Mouse (Mus musculus) hindbrain, postnatal 0 days (tissue): Measurements from ENCODE around the gene Cog6. TPM values are rescaled to one million over a fixed set of nuclear protein-coding genes. Genes with fewer than 3 reads are reported as not detected.
"Not testable (repeated sequence)": the region's sequence is repeated elsewhere in the genome, so short reads cannot be mapped to it uniquely, and the experiment has no call there.

ENCODE experiments used
- ATAC-seq: fragments of 200-750 bp; cut with Nextera tagmentation; 2 replicates; pipeline ENCODE4 v1.8.0; 2017; ENCODE audit warnings: mild to moderate bottlenecking, moderate TSS enrichment, moderate library complexity
- DNase-seq: peaks from one replicate; pipeline ENCODE4 v3.0.0-alpha.2; 2015; ENCODE audit warnings: low spot score
- H3K27ac ChIP-seq: fragments of 300-500 bp; sonication (generic); 2 replicates; pipeline ENCODE4 v1.5.1; 2014; ENCODE audit warnings: mild to moderate bottlenecking
- H3K27me3 ChIP-seq: fragments of 300-500 bp; sonication (generic); 2 replicates; pipeline ENCODE4 v1.6.1; 2014; ENCODE audit warnings: low read length, mixed read lengths; ENCODE audit not compliant: insufficient read depth
- H3K36me3 ChIP-seq: fragments of 300-500 bp; sonication (generic); 2 replicates; pipeline ENCODE4 v1.6.1; 2014; ENCODE audit warnings: low read length, mixed read lengths; ENCODE audit not compliant: insufficient read depth
- H3K4me1 ChIP-seq: fragments of 300-500 bp; sonication (generic); 2 replicates; pipeline ENCODE4 v1.6.1; 2014; ENCODE audit warnings: antibody characterized with exemption, low read length, mixed read lengths; ENCODE audit not compliant: insufficient read depth
- H3K4me2 ChIP-seq: fragments of 300-500 bp; sonication (generic); 2 replicates; pipeline ENCODE4 v1.6.1; 2014; ENCODE audit warnings: low read depth, mild to moderate bottlenecking, low read length, moderate library complexity, mixed read lengths
- H3K4me3 ChIP-seq: fragments of 300-500 bp; sonication (generic); 2 replicates; pipeline ENCODE4 v1.5.1; 2014; ENCODE audit warnings: low read length
- H3K9ac ChIP-seq: fragments of 300-500 bp; sonication (generic); replicated peaks from 2 replicates; pipeline ENCODE4 v1.6.1; 2014; ENCODE audit warnings: mild to moderate bottlenecking, low read length, moderate library complexity, mixed read lengths
- H3K9me3 ChIP-seq: fragments of 300-500 bp; sonication (generic); 2 replicates; pipeline ENCODE4 v1.6.1; 2016; ENCODE audit warnings: low read length, mixed read lengths
- CTCF ChIP-seq: IDR thresholded peaks from 2 replicates; pipeline ENCODE4 v1.5.1; 2016; ENCODE audit warnings: antibody characterized with exemption, control low read depth, low read depth
- WGBS: fragments of 180-500 bp; shearing (Covaris S2); extraction: QIAGEN DNeasy Blood & Tissue Kit; methylation state at CpG from one replicate; pipeline ENCODE4 v1.1.7; 2014; 5-methylcytosine and 5-hydroxymethylcytosine counted together
- polyA plus RNA-seq: library from polyadenylated mRNA; unstranded; fragments of >200 nt; fragmentation: Nextera tagmentation; extraction: Ambion mirVana; gene quantifications from 2 replicates; pipeline ENCODE4 v1.2.1, GENCODE M21; 2015
- total RNA-seq: library from RNA; depleted of rRNA; stranded (reverse); fragments of >200 nt; gene quantifications from 2 replicates; pipeline ENCODE4 v1.2.3, GENCODE M21; 2014

Gene Cog6
- total and polyA plus RNA-seq, 2 experiments from 2014 or later, result 24.8 to 28.0 TPM

DNA sequence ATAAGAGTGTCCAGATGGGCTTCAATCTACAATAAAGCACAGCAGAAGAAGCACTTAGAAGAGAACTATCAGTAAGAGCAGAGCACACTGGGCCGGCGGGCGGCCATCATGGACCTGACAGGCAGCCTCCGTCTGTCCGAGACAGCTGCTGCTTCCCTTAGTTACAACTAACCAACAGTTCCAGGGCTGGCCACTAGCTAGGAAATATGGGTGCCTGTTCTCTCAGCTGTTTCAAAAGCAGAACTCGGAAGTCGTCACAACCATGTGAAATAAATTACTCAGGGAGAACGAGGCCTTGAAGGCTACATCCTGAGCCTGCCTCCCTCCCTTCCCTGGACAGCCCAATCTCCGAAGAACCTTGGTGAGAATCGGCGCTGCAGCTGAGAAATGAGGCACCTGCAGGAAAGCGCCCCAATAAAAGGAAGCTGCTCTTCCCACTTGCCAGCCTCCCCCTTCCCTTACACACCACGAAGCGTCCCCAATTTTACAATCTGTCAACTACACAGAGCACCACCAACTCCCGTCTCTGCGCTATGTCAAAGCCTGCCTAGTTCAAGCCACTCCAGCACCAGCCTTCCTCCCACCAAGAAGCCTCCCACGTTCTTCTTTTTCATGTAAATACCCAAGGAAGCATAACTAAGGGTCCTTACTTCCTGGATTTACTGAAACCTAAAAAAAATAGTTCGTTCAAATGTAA, 26.8 kb downstream of the Cog6 start:
- H3K4me2 ChIP-seq, result no peak overlapping the region
- H3K27me3 ChIP-seq, result no peaks in the 10 kb centered on the region
- no peak overlapping the region for H3K9ac ChIP-seq
- no peaks in the 10 kb centered on the region for H3K9me3 ChIP-seq
- no peak; the same call in 1 of the 2 replicates for TF ChIP-seq CTCF
- no peak overlapping the region for H3K27ac ChIP-seq
- no peak overlapping the region for H3K4me3 ChIP-seq
- ATAC-seq, result no peak
- no peak for DNase-seq
- 77% methylated on average over 18 of the region's 18 CpGs for WGBS
- H3K4me1 ChIP-seq, result no peaks in the 10 kb centered on the region
- H3K36me3 ChIP-seq, result peaks cover 62% of the 10 kb centered on the region

DNA sequence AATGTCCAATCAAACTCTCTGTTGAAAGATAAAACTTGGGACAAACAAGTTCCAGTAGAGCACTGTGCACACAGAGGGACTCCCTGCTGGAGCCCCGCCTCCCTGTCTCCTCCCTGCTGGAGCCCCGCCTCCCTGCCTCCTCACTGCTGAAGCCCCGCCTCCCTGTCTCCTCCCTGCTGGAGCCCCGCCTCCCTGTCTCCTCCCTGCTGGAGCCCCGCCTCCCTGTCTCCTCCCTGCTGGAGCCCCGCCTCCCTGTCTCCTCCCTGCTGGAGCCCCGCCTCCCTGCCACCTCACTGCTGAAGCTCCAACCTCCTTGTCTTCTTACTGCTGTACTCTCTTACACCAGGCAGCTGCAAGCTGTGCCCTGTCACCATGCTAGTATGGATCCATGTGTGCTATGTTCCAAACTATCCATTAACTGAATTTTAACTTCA, 31.5 kb downstream of the Cog6 start:
- H3K9ac ChIP-seq, ATAC-seq, H3K9me3 ChIP-seq, H3K27ac ChIP-seq, H3K4me3 ChIP-seq, H3K4me2 ChIP-seq, DNase-seq, H3K4me1 ChIP-seq, H3K27me3 ChIP-seq: not testable (repeated sequence)
- H3K36me3 ChIP-seq, result peaks cover 51% of the 10 kb centered on the region
- 63% methylated on average over 6 of the region's 7 CpGs for WGBS

DNA sequence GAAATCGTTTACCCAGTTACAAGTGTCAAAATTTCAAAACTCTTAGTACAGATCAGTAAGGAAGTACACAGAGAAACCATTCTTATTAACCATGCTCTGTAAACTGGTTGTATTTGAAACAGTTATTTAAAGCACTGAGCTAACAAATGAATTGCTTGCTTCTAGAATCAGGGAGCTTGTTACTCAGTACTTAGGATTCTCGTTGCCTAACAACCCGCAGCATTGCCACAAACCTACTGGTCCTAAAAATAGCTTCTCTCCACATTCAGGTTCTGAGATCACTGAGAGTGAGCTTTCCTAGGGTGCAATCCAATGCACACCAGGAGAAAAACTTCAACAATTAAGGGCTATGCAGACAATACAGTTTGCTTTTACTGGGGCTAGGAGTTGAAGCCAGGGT, 33.3 kb downstream of the Cog6 start:
- Histone ChIP-seq H3K9ac (no peak overlapping the region), H3K4me1 (no peaks in the 10 kb centered on the region), H3K27ac (no peak overlapping the region), H3K27me3 (no peaks in the 10 kb centered on the region), H3K4me2 (no peak overlapping the region), H3K36me3 (peaks cover 36% of the 10 kb centered on the region), H3K4me3 (no peak overlapping the region), H3K9me3 (no peaks in the 10 kb centered on the region)
- TF ChIP-seq CTCF, result no peak
- no peak for DNase-seq
- WGBS, result 90% methylated on average over 3 of the region's 3 CpGs
- ATAC-seq, result no peak

DNA sequence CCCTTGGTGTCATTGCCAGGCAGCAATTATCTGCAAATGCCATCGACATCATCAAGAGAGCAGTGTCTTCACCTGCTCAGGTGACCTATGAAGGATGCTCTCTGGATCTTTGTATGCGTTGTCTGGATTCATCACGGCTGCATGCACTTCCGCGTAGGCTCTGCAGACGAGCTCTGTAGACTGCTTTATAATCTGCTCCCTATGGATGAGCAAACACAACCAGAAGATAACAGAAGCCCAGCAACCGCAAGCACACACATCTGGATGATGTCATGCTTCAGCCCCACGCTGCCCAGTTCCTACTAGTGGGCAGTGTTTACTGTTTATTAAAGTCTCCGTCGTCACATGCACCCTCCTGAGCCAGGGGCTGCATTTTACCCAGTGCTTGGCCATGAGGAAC, 34.0 kb downstream of the Cog6 start:
- no peak overlapping the region for H3K27ac ChIP-seq
- TF ChIP-seq CTCF, result no peak
- WGBS, result 90% methylated on average over 10 of the region's 10 CpGs
- H3K36me3 ChIP-seq, result peaks cover 30% of the 10 kb centered on the region
- H3K9ac ChIP-seq, result no peak overlapping the region
- ATAC-seq (no peak), DNase-seq (no peak)
- H3K4me3 ChIP-seq, result no peak overlapping the region
- H3K4me1 ChIP-seq, result no peaks in the 10 kb centered on the region
- H3K4me2 ChIP-seq, result no peak overlapping the region
- H3K27me3 ChIP-seq, result no peaks in the 10 kb centered on the region
- no peaks in the 10 kb centered on the region for H3K9me3 ChIP-seq

DNA sequence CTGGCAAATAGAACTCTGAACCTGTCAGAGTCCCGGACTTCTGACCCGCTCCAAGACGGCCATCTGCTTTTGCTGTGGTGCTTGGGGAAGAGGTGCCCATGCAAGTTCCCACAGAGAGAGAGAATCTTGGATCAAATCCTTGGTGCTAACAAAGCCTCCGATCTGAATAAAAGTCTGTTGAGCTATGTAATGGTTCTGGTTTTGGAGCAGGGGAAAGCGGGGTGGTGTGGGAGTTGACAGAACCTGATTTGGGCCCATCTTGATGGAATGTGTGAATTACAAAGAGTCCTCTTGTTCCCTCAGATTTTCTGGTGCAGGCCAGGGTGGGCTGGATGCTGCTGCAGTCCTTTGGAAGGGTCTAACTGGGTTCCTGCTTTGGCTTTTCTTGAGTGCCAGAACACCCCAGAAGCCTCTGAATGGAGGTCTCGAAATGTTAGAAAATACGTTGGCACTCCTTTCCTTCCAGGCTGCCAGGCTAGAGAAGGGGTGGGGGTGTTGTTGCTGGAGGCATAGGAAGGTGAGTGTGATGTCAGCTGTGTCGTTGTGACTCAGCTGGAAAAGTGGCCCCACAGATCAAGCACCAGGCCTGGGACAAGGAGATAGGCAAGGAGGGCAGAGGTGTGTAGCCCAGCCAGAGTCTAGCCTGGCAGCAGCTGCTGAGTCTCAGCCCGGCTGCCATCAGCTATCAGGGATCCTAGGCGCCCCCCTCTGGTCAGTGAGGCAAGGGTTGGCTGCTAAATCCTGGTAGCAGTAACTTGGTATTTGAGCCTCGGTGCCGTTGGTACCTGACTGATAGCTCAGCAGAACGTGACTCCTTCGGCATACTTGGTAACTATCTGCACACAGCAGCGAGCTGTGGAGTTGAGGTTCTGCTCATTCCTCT, 42.1 kb downstream of the Cog6 start:
- Histone ChIP-seq H3K36me3 (no peaks in the 10 kb centered on the region), H3K4me1 (no peaks in the 10 kb centered on the region), H3K4me3 (no peak overlapping the region), H3K27ac (no peak overlapping the region), H3K27me3 (no peaks in the 10 kb centered on the region), H3K4me2 (no peak overlapping the region), H3K9ac (no peak overlapping the region), H3K9me3 (no peaks in the 10 kb centered on the region)
- ATAC-seq, result peak; percentile 80
- peak; percentile 86 for TF ChIP-seq CTCF
- WGBS, result 40% methylated on average over 15 of the region's 15 CpGs
- DNase-seq, result peak; percentile 84

DNA sequence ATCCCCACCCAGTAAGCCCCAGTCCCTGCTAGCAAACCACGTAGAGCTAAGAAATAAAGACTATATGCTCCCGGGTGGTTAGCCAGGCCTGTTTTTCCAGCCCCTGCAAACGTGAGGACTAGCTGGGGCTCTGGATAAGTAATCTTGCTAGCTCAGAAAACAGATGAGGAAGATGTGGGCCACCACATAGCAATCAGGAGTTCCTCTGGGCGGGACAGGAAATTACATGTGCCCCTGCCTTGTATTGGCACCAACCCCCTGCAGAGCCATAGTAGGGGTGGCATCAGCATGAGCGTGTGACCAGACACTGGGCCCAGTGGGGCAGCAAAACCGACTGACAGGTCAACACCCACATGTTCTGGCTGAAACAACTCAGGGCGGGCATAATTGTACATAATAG, 44.1 kb downstream of the Cog6 start:
- H3K9me3 ChIP-seq, result no peaks in the 10 kb centered on the region
- H3K27ac ChIP-seq, result no peak overlapping the region
- DNase-seq (no peak), ATAC-seq (no peak)
- H3K9ac ChIP-seq, result no peak overlapping the region
- H3K4me2 ChIP-seq, result no peak overlapping the region
- H3K36me3 ChIP-seq, result no peaks in the 10 kb centered on the region
- 74% methylated on average over 7 of the region's 7 CpGs for WGBS
- H3K4me1 ChIP-seq, result no peaks in the 10 kb centered on the region
- no peak for TF ChIP-seq CTCF
- H3K27me3 ChIP-seq, result no peaks in the 10 kb centered on the region
- H3K4me3 ChIP-seq, result no peak overlapping the region

DNA sequence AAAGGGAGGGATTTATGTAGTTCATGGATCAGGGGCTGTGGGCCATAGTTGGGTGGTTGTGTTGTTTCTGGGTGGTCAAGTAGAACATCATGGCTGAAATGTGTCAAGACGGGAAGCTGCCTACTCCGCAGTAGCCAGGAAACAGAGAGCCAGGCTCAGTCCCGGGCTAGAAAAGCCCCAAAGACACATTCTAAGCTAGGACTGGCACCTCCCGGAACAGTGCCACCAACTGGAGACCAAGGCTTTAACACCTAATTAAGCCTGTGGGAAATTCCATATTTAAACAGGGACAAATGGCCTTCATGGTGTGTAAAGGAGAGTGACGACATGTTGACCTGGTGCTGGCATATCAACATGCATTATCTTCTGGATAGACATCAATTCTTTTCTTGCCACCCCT, 50.0 kb downstream of the Cog6 start:
- Histone ChIP-seq H3K9me3 (no peaks in the 10 kb centered on the region), H3K4me3 (no peak overlapping the region), H3K4me2 (no peak overlapping the region), H3K9ac (no peak overlapping the region), H3K27me3 (no peaks in the 10 kb centered on the region), H3K4me1 (no peaks in the 10 kb centered on the region), H3K27ac (no peak overlapping the region), H3K36me3 (no peaks in the 10 kb centered on the region)
- 88% methylated on average over 5 of the region's 5 CpGs for WGBS
- no peak for DNase-seq
- no peak for ATAC-seq
- peak; percentile 20; the same call in 1 of the 2 replicates for TF ChIP-seq CTCF
